Mouse (Mus musculus) stomach, embryonic 15.5 days (tissue): Measurements from ENCODE around the gene Spin1. TPM values are rescaled to one million over a fixed set of nuclear protein-coding genes. Genes with fewer than 3 reads are reported as not detected.
"Not testable (repeated sequence)": the region's sequence is repeated elsewhere in the genome, so short reads cannot be mapped to it uniquely, and the experiment has no call there.

Experiments used
- ATAC-seq: fragments of 200-750 bp; cut with Nextera tagmentation; 2 replicates; pipeline ENCODE4 v1.8.0; 2017; ENCODE audit warnings: low read depth, moderate number of reproducible peaks, moderate TSS enrichment; ENCODE audit not compliant: insufficient read depth, low FRiP score
- H3K27ac ChIP-seq: fragments of 300-500 bp; sonication (generic); 2 replicates; pipeline ENCODE4 v1.5.1; 2015; ENCODE audit warnings: mild to moderate bottlenecking, inconsistent platforms
- H3K27me3 ChIP-seq: fragments of 300-500 bp; sonication (generic); replicated peaks from 2 replicates; pipeline ENCODE4 v1.6.1; 2015; ENCODE audit warnings: inconsistent platforms
- H3K36me3 ChIP-seq: fragments of 300-500 bp; sonication (generic); 2 replicates; pipeline ENCODE4 v1.6.1; 2015; ENCODE audit warnings: inconsistent platforms
- H3K4me1 ChIP-seq: fragments of 300-500 bp; sonication (generic); 2 replicates; pipeline ENCODE4 v1.6.1; 2015; ENCODE audit warnings: inconsistent platforms
- H3K4me2 ChIP-seq: fragments of 300-500 bp; sonication (generic); 2 replicates; pipeline ENCODE4 v1.6.1; 2015; ENCODE audit warnings: mild to moderate bottlenecking, inconsistent platforms
- H3K4me3 ChIP-seq: fragments of 300-500 bp; sonication (generic); replicated peaks from 2 replicates; pipeline ENCODE4 v1.5.1; 2015; ENCODE audit warnings: inconsistent platforms
- H3K9ac ChIP-seq: fragments of 300-500 bp; sonication (generic); 2 replicates; pipeline ENCODE4 v1.6.1; 2015; ENCODE audit warnings: inconsistent platforms
- H3K9me3 ChIP-seq: fragments of 300-500 bp; sonication (generic); 2 replicates; pipeline ENCODE4 v1.6.1; 2016; ENCODE audit warnings: inconsistent platforms
- WGBS: fragments of 180-500 bp; shearing (Covaris S2); methylation state at CpG from one replicate; pipeline ENCODE4 v1.1.7; 2015; 5-methylcytosine and 5-hydroxymethylcytosine counted together
- polyA plus RNA-seq: library from polyadenylated mRNA; unstranded; fragments of >200 nt; fragmentation: Nextera tagmentation; extraction: Ambion mirVana; gene quantifications from 2 replicates; pipeline ENCODE4 v1.2.1, GENCODE M21; 2015

Gene Spin1
- 67.9 and 69.4 TPM in 2 replicates for polyA plus RNA-seq

DNA sequence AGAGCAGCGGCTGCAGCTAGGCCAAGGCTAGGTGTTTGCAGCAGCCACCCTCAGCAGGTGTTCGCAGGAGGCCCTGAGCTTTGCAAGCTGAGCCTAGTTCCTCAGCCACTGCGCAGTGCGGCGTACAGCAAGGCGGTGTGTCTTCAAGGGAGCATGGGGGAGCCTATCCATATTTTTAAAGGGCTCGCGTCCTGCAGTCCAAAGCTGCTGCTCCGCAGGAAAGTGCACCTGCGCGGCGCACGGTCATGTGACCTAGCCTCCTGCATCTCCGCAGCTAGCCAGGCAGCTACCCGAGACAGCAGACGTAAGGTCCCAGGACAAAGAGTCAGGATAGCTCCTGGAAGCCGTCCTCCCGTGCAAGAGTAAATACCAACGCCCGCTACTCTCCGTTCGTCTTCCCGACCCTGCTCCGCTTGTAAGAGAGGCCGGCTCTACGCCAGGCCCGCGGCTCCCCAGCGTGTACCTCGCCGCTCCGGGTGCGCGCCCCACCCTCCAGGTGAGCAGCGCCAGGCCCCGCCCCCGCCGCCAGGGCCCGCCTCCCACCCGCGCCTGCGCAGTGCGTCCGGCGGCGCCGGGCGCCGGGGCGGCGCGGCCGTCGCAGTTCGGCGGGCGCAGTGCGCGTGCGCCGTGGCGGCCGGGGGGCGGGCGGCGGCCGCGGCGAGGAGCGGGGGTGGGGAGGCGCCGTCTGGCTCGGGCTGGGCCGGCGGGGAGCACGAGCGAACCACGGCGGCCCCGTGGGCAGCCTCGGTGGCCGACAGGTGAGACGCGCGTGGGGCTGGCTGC is at the start of gene Spin1:
Gene Spin1 (plus strand): TSS at position 648 of the 783 bp plus-strand sequence.
- Histone ChIP-seq H3K9ac (peak within 1 kb of the TSS; percentile 88), H3K4me1 (peaks cover 10% of the 10 kb centered on the region), H3K4me2 (peak within 1 kb of the TSS; percentile 95), H3K27me3 (no peaks in the 10 kb centered on the region), H3K36me3 (no peaks in the 10 kb centered on the region), H3K27ac (peak within 1 kb of the TSS; percentile 96), H3K9me3 (no peaks in the 10 kb centered on the region), H3K4me3 (peak within 1 kb of the TSS; percentile 73)
- ATAC-seq: peak; percentile 86
- WGBS: under 1% methylated on average over 61 of the region's 85 CpGs

DNA sequence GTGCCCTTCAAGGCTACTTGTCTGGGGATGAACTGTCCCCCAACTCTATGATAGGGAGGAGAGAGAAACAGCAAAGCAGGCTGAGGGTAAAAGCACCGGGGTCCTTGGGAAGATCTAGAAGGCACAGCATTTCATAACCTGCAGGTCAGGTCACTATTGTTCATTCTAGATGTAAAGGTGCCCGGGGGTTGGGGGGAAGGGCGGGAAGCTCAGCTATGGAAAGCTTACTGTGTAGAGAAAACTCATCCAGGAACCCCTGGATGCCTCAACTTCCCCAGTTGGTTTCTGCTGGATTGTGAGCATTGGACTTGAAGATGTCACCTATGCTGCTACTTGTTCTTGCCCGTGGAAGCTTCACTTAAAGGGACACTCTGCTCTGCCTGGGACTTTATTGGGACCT is 49.7 kb upstream of the Spin1 start:
- Histone ChIP-seq H3K27me3 (no peaks in the 10 kb centered on the region), H3K9ac (no peak overlapping the region), H3K4me3 (no peak overlapping the region), H3K9me3 (no peaks in the 10 kb centered on the region), H3K36me3 (no peaks in the 10 kb centered on the region), H3K27ac (no peak overlapping the region), H3K4me2 (no peak overlapping the region), H3K4me1 (no peaks in the 10 kb centered on the region)
- 87% methylated on average over 4 of the region's 4 CpGs for WGBS
- no peak for ATAC-seq

DNA sequence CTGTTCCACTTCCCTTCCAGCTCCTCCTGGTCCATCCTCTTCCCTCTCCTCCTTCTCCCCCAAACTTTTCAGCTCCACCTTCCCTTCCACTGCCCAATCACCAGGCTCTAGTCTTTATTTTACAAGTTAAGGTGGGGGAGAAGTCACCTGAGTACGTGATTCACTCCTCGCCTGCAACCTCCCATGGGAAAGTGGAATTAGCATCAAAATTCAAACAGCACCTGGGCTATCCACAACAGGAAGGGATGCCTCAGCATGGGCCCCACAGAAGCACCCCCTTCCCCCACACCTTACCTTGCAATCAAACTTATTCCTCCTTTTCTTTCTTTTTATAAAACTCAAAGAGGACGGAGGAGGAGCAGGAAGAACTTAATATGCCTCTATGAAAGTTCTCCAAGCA is 48.3 kb upstream of the Spin1 start:
- no peaks in the 10 kb centered on the region for H3K9me3 ChIP-seq
- no peak for ATAC-seq
- H3K27me3 ChIP-seq: no peaks in the 10 kb centered on the region
- H3K36me3 ChIP-seq: no peaks in the 10 kb centered on the region
- H3K4me3 ChIP-seq: no peak overlapping the region
- 61% methylated on average over 3 of the region's 3 CpGs for WGBS
- no peak overlapping the region for H3K27ac ChIP-seq
- no peaks in the 10 kb centered on the region for H3K4me1 ChIP-seq
- no peak overlapping the region for H3K9ac ChIP-seq
- no peak overlapping the region for H3K4me2 ChIP-seq

DNA sequence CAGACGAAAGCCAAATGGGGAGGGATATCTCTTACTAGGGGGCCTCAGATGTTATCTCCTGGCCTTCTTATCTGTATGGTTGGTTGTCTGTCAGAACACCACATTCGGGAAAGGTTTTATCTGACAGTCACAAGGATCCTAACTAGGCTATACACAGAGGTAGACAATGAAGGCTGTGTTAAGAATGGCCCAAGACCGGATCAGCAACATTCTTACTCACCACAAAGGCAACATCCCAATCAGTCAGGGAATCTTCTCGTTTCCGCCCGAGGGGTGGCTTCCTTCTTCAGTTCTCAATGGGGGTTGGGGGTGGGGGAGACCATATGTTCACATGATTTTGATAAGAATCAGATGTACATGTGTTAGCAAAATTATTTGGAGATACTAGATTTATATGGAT is 37.7 kb upstream of the Spin1 start:
- ATAC-seq: no peak
- H3K9me3 ChIP-seq: no peaks in the 10 kb centered on the region
- no peak overlapping the region for H3K4me2 ChIP-seq
- H3K36me3 ChIP-seq: no peaks in the 10 kb centered on the region
- no peaks in the 10 kb centered on the region for H3K27me3 ChIP-seq
- H3K9ac ChIP-seq: no peak overlapping the region
- H3K27ac ChIP-seq: 0 out of 2 replicates have a peak overlapping the region, but pooled peaks have one; percentile 11
- WGBS: 57% methylated on average over 6 of the region's 6 CpGs
- H3K4me1 ChIP-seq: no peaks in the 10 kb centered on the region
- no peak overlapping the region for H3K4me3 ChIP-seq

DNA sequence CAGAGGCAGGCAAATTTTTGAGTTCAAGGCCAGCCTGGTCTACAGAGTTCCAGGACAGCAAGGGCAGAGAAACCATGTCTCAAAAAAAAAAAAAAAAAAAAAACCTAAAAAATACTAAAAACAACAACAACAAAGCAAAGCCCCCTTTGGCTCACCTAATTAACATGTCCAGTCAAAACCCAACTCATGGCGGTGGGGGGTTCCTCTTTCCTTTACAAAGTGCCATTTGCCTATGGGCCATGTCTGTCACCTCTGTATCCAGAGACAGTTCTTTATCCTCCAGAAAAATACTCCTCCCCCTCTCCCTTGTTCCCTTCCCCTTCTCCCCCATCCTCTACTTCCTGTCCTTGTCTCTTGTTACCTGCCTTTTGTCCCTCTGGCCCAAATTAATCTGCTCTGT is 37.0 kb upstream of the Spin1 start:
- Histone ChIP-seq H3K36me3 (no peaks in the 10 kb centered on the region), H3K27ac (no peak overlapping the region), H3K4me3 (no peak overlapping the region), H3K9ac (no peak overlapping the region), H3K4me2 (no peak overlapping the region), H3K27me3 (no peaks in the 10 kb centered on the region), H3K4me1 (no peaks in the 10 kb centered on the region), H3K9me3 (no peaks in the 10 kb centered on the region)
- no peak for ATAC-seq
- WGBS: 94% methylated on average over 1 of the region's 1 CpGs

DNA sequence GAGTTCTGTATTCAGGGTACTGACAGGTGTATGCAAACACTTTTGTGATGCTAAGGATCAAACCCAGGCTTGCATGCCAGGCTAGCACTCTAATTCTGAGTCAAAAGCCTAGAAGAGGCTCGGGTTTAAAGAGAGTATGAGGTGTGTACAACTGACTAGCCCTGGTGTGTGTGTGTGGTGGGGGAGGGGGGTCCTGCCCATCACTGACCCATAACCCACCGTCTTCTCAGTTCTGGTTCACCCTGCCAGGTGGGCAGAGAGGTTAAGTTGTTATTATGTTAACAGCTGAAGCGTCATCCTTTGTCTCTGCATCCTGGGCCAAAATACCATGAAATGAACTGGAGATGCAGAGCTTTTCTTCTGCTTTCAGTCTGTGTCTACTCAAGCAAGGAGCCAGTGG is 36.3 kb upstream of the Spin1 start:
- WGBS: 71% methylated on average over 3 of the region's 3 CpGs

DNA sequence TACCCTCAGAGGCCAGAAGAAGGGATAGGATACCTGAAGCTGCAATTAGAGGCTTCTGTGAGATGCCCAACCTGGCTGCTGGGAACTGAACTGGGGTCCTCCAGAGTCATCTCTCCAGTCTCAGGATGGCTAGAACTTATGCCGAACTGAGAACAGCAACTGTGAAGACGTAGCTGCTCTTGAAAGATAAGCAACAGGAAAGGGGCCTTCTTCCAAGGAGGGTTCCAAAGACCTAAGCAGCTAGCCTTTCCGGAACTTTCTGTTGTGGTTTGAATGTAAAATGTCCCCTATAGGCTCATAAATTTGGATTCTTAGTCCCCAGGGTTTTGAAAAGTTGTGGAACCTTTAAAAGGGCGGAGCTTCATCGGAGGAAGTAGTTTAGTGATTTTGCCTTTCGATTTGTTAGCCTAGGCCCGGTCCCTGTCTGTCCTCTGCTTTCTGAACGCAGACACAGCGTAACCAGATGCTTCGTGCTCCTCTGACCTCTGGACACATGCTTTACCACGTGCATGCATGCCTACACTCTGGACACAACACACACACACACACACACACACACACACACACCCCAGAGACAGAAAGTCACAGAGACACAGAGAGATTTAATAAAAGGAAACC is 29.5 kb upstream of the Spin1 start:
- H3K4me2 ChIP-seq: peak overlapping the region; percentile 12; the same call in 1 of the 2 replicates
- H3K9ac ChIP-seq: no peak overlapping the region
- no peak for ATAC-seq
- no peaks in the 10 kb centered on the region for H3K27me3 ChIP-seq
- H3K4me3 ChIP-seq: no peak overlapping the region
- no peaks in the 10 kb centered on the region for H3K9me3 ChIP-seq
- peaks cover 9% of the 10 kb centered on the region; the same call in 1 of the 2 replicates for H3K4me1 ChIP-seq
- H3K36me3 ChIP-seq: no peaks in the 10 kb centered on the region
- 63% methylated on average over 11 of the region's 11 CpGs for WGBS
- H3K27ac ChIP-seq: peak overlapping the region; percentile 49; the same call in 1 of the 2 replicates

More for the DNA sequence above, 36.3 kb upstream of the Spin1 start:
- no peak overlapping the region for H3K4me2 ChIP-seq
- H3K27me3 ChIP-seq: no peaks in the 10 kb centered on the region
- no peak overlapping the region for H3K9ac ChIP-seq
- H3K27ac ChIP-seq: no peak overlapping the region
- no peaks in the 10 kb centered on the region for H3K36me3 ChIP-seq
- no peak for ATAC-seq
- H3K4me3 ChIP-seq: no peak overlapping the region
- no peaks in the 10 kb centered on the region for H3K4me1 ChIP-seq
- H3K9me3 ChIP-seq: no peaks in the 10 kb centered on the region

DNA sequence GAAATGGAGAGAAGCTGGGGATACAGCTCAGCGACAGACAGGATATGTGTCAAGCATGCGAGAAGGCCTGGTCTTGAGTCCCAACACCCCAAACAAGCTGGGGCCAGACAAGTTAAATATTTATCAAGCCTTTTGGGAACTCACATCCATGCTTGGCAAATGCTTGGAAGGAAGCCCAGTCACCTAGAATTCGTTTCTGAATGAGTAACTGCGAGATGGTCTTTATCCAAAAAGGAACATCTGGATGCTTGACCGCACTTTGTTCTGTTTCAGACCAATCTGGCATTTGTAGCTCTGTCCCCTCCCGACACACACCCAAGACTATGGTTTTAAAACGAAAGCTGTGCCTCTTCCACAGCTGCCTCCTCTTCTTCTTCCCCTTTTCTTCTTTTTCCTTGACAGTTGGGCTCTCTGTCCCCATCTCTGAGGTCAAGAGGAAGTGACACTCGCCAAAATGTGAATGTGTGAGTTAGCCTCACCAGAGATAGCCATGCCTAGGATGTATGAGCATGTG is 28.9 kb upstream of the Spin1 start:
- Histone ChIP-seq H3K27me3 (no peaks in the 10 kb centered on the region), H3K36me3 (no peaks in the 10 kb centered on the region), H3K4me2 (peak overlapping the region; percentile 12; the same call in 1 of the 2 replicates), H3K9ac (no peak overlapping the region), H3K27ac (peak overlapping the region; percentile 49; the same call in 1 of the 2 replicates), H3K4me3 (no peak overlapping the region), H3K4me1 (peaks cover 9% of the 10 kb centered on the region; the same call in 1 of the 2 replicates), H3K9me3 (no peaks in the 10 kb centered on the region)
- 37% methylated on average over 8 of the region's 8 CpGs for WGBS
- no peak for ATAC-seq

DNA sequence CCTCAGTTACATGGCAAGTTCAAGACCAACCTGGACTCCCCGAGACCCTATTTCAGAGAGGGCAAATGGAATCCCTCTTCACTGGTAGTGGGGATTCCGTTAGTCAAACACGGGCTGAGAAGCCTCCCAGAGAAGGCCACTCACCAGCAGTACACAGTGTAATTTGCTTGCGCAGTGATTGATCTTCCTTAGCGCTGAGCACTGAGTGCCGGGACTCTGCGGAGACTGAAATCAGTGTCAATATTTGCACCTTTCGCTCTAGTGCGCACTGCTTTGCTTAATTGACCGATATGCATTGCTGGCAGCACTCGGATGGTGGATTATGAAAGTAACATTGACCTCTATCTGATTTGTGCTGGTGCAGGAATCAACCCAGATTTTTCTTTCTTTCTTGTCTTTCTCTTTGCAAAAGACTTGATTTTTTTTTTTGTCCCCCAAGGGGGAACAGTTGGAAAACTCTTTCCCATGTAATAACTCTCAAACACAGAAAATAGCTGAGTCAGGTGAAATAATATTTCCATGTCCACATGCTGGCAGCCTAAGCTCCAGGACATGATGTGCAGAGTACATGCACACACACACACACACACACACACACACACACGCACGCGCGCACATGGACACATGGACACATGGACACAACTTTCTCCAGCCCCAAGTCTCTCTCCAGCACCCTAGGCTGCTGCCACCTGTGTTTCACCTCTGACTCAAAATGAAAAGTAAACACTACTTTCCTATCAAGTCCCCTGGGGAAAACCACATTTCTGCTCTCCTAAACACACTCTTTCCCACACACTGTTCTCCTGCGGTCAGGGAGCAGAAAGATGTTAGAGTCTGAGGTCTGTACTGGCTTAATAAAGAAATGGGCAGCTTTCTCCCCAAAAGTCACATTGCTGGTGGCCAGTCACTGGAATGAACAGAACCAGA is 27.5 kb upstream of the Spin1 start:
- peaks cover 9% of the 10 kb centered on the region; the same call in 1 of the 2 replicates for H3K4me1 ChIP-seq
- no peak overlapping the region for H3K27ac ChIP-seq
- no peak overlapping the region for H3K9ac ChIP-seq
- H3K4me2 ChIP-seq: no peak overlapping the region
- H3K9me3 ChIP-seq: no peaks in the 10 kb centered on the region
- peak; percentile 82 for ATAC-seq
- H3K27me3 ChIP-seq: no peaks in the 10 kb centered on the region
- H3K4me3 ChIP-seq: no peak overlapping the region
- H3K36me3 ChIP-seq: no peaks in the 10 kb centered on the region
- 65% methylated on average over 16 of the region's 16 CpGs for WGBS

DNA sequence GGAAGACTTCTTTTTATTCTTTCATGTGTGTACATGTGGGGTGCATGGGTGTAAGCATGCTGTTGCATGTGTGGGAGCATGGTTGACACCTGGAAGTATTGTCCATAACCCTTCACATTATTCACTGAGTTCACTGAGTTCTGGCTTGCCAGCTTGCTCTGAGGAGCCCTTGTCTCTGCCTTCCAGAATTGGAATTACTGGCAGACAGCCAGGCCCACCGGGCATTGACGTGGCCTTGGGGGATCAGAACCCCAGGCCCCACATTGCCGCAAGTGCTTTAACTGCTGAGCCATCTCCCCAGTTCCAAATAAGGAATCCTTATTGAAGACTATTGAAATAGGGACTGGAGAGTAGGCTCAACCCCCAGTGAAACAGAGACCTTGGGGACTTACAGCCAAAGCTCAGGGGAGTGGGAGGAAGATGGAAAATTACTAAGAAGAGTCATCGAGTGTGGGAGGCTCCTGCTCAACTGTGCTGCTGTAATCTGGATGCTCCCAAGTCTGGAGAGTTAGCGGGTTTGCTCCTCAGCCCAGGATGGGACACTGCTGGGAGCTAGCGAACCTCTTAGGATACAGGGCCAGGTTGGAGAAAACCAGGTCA is 26.5 kb upstream of the Spin1 start:
- Histone ChIP-seq H3K4me2 (no peak overlapping the region), H3K27me3 (no peaks in the 10 kb centered on the region), H3K9ac (no peak overlapping the region), H3K9me3 (no peaks in the 10 kb centered on the region), H3K4me1 (peaks cover 9% of the 10 kb centered on the region; the same call in 1 of the 2 replicates), H3K4me3 (no peak overlapping the region), H3K27ac (no peak overlapping the region), H3K36me3 (no peaks in the 10 kb centered on the region)
- ATAC-seq: no peak
- WGBS: 66% methylated on average over 6 of the region's 6 CpGs

DNA sequence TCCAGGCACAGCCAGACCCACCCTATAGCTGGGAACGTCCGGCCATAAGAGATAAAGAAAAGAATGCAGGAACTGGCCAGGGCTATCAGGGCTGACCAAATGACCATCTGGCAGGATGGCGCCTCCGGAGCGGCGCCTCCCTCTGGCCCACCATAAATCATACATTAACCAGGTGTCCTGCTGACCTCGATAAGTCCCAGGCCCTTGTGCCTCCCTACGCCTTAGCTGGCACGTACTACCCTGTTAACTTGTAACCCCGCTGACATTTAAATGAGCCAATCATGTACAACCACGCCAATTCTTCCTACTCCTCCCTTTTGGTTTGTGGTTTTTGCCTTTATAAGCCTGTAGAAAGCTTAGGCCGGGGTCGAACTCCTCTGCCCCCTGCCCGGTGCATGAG is 24.5 kb upstream of the Spin1 start:
- H3K4me2 ChIP-seq, H3K27ac ChIP-seq, H3K9me3 ChIP-seq, H3K4me3 ChIP-seq, ATAC-seq, H3K36me3 ChIP-seq, H3K4me1 ChIP-seq, H3K27me3 ChIP-seq, H3K9ac ChIP-seq: not testable (repeated sequence)
- WGBS: 91% methylated on average over 14 of the region's 14 CpGs
